Mouse (Mus musculus): ENCODE data around the gene Mrps11. TPM values are rescaled to one million over a fixed set of nuclear protein-coding genes. Genes with fewer than 3 reads are reported as not detected.
A peak's percentile ranks its signal among the peaks of the same experiment; 100 is the strongest.

Mrps11 gene
- polyA plus RNA-seq, 1 experiment from 2014 or later, result 40.6 TPM

DNA sequence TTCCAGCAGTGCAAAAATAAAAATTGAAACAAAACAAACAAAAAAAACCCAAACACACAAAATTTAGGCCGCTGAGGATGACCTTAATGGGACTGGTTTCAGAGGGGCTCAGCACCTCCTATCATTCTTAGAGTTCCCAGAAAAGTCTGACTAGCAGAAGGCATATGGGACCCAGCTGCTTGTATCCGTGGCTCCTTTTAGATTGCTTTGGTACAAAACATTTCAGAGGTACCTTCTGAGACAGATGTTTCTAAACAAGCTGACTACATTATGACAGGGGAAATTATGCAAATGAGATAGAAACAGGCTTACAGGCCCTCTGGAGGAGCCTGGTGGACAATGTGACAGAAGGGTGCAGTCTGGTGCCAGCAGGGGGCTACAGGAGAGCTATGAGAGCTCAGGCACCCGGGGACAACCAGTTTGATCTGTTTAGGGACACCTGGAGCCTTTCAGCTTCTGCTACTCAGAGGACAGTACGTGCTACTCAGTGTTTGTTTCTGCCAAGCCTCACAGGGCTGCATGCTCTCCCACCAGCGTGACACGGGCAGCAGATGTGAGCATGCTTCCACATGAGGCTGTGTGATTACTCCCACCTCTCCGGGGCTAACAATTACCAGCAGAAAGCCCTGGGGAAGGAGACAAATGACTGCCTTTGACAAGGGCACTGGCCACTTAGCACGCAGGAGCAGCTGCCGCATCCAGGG is 43.9 kb downstream of the Mrps11 start:
- peaks cover 23% of the 10 kb centered on the region for H3K36me3 ChIP-seq (ENCODE audit: control insufficient read depth, insufficient read depth)
- ATAC-seq, result peak; percentile 37
- no peak overlapping the region for H3K4me3 ChIP-seq (ENCODE audit: low read depth, low read length)
- no peaks in the 10 kb centered on the region for H3K27me3 ChIP-seq (replicated peaks; ENCODE audit: control insufficient read depth, insufficient read depth, low read length)
- peak overlapping the region; percentile 13; the same call in 1 of the 2 replicates for H3K9ac ChIP-seq (ENCODE audit: low read depth, low read length)
- peak; percentile 60 for TF ChIP-seq CTCF (IDR thresholded peaks at IDR 0.05; ENCODE audit: low read depth)
- peak overlapping the region; percentile 41 for H3K4me2 ChIP-seq (replicated peaks; ENCODE audit: low read depth)
- H3K4me1 ChIP-seq (replicated peaks; ENCODE audit: control insufficient read depth, insufficient read depth, low read length), result 0 out of 2 replicates have a peak, but pooled peaks cover 4% of the 10 kb centered on the region
- peak overlapping the region; percentile 76 for H3K27ac ChIP-seq (ENCODE audit: low read depth, low read length)
- no peaks in the 10 kb centered on the region for H3K9me3 ChIP-seq (ENCODE audit: control insufficient read depth)
- 41% methylated on average over 9 of the region's 9 CpGs for WGBS

DNA sequence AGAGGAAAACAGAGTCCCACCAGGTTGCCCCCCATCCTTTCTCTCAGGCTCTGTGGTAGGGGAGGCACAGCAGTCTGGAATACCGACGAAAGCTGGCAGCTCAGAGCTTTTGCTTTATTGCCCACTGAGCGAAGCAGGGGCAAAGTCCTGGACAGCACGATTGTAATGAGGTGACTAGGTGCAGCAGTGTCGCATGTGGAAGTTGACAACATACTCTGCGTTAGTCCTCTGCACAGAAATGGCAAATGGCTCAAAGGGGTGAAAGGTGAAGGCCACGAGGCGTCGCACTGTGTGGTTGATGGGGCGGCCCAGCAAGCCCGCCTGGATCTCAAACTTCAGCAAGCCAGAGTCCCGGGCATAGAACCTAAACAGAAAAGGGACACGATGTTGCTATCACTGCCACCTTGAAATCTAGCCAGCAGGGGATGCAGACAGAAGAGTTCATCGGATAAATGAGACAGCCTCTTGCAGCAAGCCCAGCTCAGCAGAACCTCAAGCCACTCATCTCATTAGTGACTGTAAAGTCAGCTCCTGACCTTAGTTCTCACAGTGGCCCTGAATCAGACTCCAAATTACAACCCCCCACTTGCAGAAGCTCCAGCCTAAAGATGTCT is 44.9 kb downstream of the Mrps11 start:
- TF ChIP-seq CTCF (IDR thresholded peaks at IDR 0.05; ENCODE audit: low read depth), result peak; percentile 29; the same call in 1 of the 2 replicates
- peak overlapping the region; percentile 76 for H3K27ac ChIP-seq (ENCODE audit: low read depth, low read length)
- H3K9ac ChIP-seq (ENCODE audit: low read depth, low read length), result peak overlapping the region; percentile 13; the same call in 1 of the 2 replicates
- peak overlapping the region; percentile 41 for H3K4me2 ChIP-seq (replicated peaks; ENCODE audit: low read depth)
- no peak overlapping the region for H3K4me3 ChIP-seq (ENCODE audit: low read depth, low read length)
- H3K4me1 ChIP-seq (replicated peaks; ENCODE audit: control insufficient read depth, insufficient read depth, low read length), result 0 out of 2 replicates have a peak, but pooled peaks cover 4% of the 10 kb centered on the region
- H3K36me3 ChIP-seq (ENCODE audit: control insufficient read depth, insufficient read depth), result peaks cover 23% of the 10 kb centered on the region
- H3K27me3 ChIP-seq (replicated peaks; ENCODE audit: control insufficient read depth, insufficient read depth, low read length), result no peaks in the 10 kb centered on the region
- no peaks in the 10 kb centered on the region for H3K9me3 ChIP-seq (ENCODE audit: control insufficient read depth)
- peak; percentile 97 for ATAC-seq
- 34% methylated on average over 14 of the region's 14 CpGs for WGBS

GRCm38 (mm10) chr7:78835656-78836055 is 52.7 kb downstream of the Mrps11 start:
- Histone ChIP-seq H3K4me1 (replicated peaks; ENCODE audit: control insufficient read depth, insufficient read depth, low read length) (no peaks in the 10 kb centered on the region), H3K27me3 (replicated peaks; ENCODE audit: control insufficient read depth, insufficient read depth, low read length) (no peaks in the 10 kb centered on the region), H3K27ac (ENCODE audit: low read depth, low read length) (peak overlapping the region; percentile 54), H3K9ac (ENCODE audit: low read depth, low read length) (no peak overlapping the region), H3K4me3 (ENCODE audit: low read depth, low read length) (no peak overlapping the region), H3K36me3 (ENCODE audit: control insufficient read depth, insufficient read depth) (peaks cover 27% of the 10 kb centered on the region), H3K4me2 (replicated peaks; ENCODE audit: low read depth) (no peak overlapping the region; the same call in 1 of the 2 replicates), H3K9me3 (ENCODE audit: control insufficient read depth) (no peaks in the 10 kb centered on the region)
- peak; percentile 83 for ATAC-seq
- 77% methylated on average over 4 of the region's 4 CpGs for WGBS
- TF ChIP-seq CTCF (IDR thresholded peaks at IDR 0.05; ENCODE audit: low read depth), result no peak

DNA sequence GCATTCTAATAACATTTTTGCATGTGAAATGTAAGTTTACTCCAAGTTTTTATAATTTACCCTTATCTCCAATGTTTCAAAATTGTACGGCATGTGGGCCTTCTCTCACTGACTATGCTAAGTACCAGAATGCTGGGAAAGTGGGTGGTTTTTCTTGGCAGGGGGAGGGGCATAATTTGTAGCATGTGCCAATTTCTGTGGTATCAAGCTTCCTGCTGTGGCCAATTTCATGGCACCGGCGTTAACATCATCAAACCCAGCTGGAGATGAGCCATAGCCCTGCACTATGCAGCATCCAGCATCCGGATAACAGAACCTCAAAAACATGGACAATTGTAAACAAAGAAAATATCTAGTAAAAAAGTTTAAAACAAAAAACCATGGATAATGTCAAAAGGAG is 54.3 kb downstream of the Mrps11 start:
- Histone ChIP-seq H3K4me3 (ENCODE audit: low read depth, low read length) (no peak overlapping the region), H3K27me3 (replicated peaks; ENCODE audit: control insufficient read depth, insufficient read depth, low read length) (no peaks in the 10 kb centered on the region), H3K9ac (ENCODE audit: low read depth, low read length) (no peak overlapping the region), H3K4me2 (replicated peaks; ENCODE audit: low read depth) (no peak overlapping the region), H3K9me3 (ENCODE audit: control insufficient read depth) (no peaks in the 10 kb centered on the region), H3K4me1 (replicated peaks; ENCODE audit: control insufficient read depth, insufficient read depth, low read length) (no peaks in the 10 kb centered on the region), H3K36me3 (ENCODE audit: control insufficient read depth, insufficient read depth) (peaks cover 34% of the 10 kb centered on the region), H3K27ac (ENCODE audit: low read depth, low read length) (no peak overlapping the region)
- no peak for ATAC-seq
- WGBS, result 93% methylated on average over 4 of the region's 4 CpGs
- TF ChIP-seq CTCF (IDR thresholded peaks at IDR 0.05; ENCODE audit: low read depth), result no peak

- H3K9me3 ChIP-seq (ENCODE audit: control insufficient read depth), result no peaks in the 10 kb centered on the region
- no peak overlapping the region for H3K4me2 ChIP-seq (replicated peaks; ENCODE audit: low read depth)
- no peaks in the 10 kb centered on the region for H3K27me3 ChIP-seq (replicated peaks; ENCODE audit: control insufficient read depth, insufficient read depth, low read length)
- no peak overlapping the region for H3K27ac ChIP-seq (ENCODE audit: low read depth, low read length)
- H3K4me1 ChIP-seq (replicated peaks; ENCODE audit: control insufficient read depth, insufficient read depth, low read length), result 0 out of 2 replicates have a peak, but pooled peaks cover 4% of the 10 kb centered on the region
- peaks cover 51% of the 10 kb centered on the region for H3K36me3 ChIP-seq (ENCODE audit: control insufficient read depth, insufficient read depth)
- no peak for ATAC-seq
- no peak overlapping the region for H3K4me3 ChIP-seq (ENCODE audit: low read depth, low read length)
- WGBS, result 78% methylated on average over 5 of the region's 5 CpGs
- H3K9ac ChIP-seq (ENCODE audit: low read depth, low read length), result no peak overlapping the region
- no peak for TF ChIP-seq CTCF (IDR thresholded peaks at IDR 0.05; ENCODE audit: low read depth)
Observed at GRCm38 (mm10) chr7:78841601-78842000, 58.7 kb downstream of the Mrps11 start.

Other genes starting within 250 kb of the Mrps11 start
- gene Ntrk3, start 45.1 kb upstream of the Mrps11 start, polyA plus RNA-seq (2015; fragmentation: Nextera tagmentation; extraction: Ambion mirVana), result 1.2 and 1.9 TPM in 2 replicates
- 64.7 and 68.9 TPM in 2 replicates for gene Mrpl46, start 412 bp downstream of the Mrps11 start, polyA plus RNA-seq (2015; fragmentation: Nextera tagmentation; extraction: Ambion mirVana)
- gene Det1, start 64.1 kb downstream of the Mrps11 start, polyA plus RNA-seq (2015; fragmentation: Nextera tagmentation; extraction: Ambion mirVana), result 10.1 and 11.2 TPM in 2 replicates
- 19.7 and 20.6 TPM in 2 replicates for gene Aen, start 112.7 kb downstream of the Mrps11 start, polyA plus RNA-seq (2015; fragmentation: Nextera tagmentation; extraction: Ambion mirVana)
- gene Isg20, start 130.3 kb downstream of the Mrps11 start, polyA plus RNA-seq (2015; fragmentation: Nextera tagmentation; extraction: Ambion mirVana), result 4.3 and 4.9 TPM in 2 replicates